ENCODE assay signal across 32 mouse cellular contexts in the genomic region with DNA sequence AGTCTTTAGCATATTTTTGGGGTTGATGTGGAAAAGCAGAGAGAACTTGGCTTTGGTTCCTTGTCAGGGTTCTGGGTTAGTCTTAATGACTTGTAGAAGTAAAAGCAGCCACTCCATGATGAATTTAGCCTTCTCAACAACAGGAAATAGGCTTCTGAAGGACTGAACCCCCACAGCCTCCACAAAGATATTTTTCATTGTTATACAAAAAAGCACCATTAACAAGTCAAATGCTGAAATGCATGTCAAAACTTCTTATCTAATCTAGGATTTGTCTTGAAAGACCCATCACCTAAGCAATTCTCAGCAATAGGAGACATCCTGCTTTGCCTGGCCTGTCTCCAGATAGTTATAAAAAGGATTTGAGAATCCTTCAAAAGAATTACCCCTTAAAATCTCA. TPM values are rescaled to one million over a fixed set of nuclear protein-coding genes. Genes with fewer than 3 reads are reported as not detected.
"Had no signal": no experiment of that assay in that cellular context is flagged by ENCODE, and none has a peak within 500 bp of the region (broad histone marks: within the 10 kb centered on the region; RNA-seq: fewer than 3 reads in every experiment).

No protein-coding gene starts in this region.

- ATAC-seq: forebrain, embryonic 13.5 days; forebrain, embryonic 14.5 days; forebrain, embryonic 15.5 days; forebrain, embryonic 16.5 days; forebrain, postnatal 0 days had no signal

- DNase-seq: cerebellum, adult 9-11 months; cerebellum, postnatal 10 days; cerebellum, postnatal 14 days; cerebellum, postnatal 25 days; cerebellum, postnatal 36 days; embryo, embryonic 11 days; forebrain, postnatal 0 days; gastrocnemius, adult 2 months; gastrocnemius, postnatal 10 days; gastrocnemius, postnatal 14 days; gastrocnemius, postnatal 25 days; gastrocnemius, postnatal 36 days; heart, adult 11 months; heart, adult 18-20 months; heart, adult 2 months had no signal

- H3K27ac ChIP-seq: embryonic facial prominence, embryonic 10.5 days; embryonic facial prominence, embryonic 12.5 days; embryonic facial prominence, embryonic 13.5 days; embryonic facial prominence, embryonic 15.5 days; forebrain, embryonic 10.5 days; forebrain, embryonic 12.5 days; forebrain, embryonic 13.5 days; forebrain, embryonic 15.5 days; gastrocnemius, adult 2 months; heart, adult 2 months had no signal

- H3K27me3 ChIP-seq: embryonic facial prominence, embryonic 12.5 days; embryonic facial prominence, embryonic 13.5 days; embryonic facial prominence, embryonic 15.5 days; forebrain, embryonic 12.5 days; forebrain, embryonic 13.5 days; forebrain, embryonic 15.5 days had no signal

- H3K36me3 ChIP-seq: embryonic facial prominence, embryonic 10.5 days; embryonic facial prominence, embryonic 12.5 days; embryonic facial prominence, embryonic 13.5 days; embryonic facial prominence, embryonic 15.5 days; forebrain, embryonic 10.5 days; forebrain, embryonic 12.5 days; forebrain, embryonic 15.5 days had no signal

- H3K9ac ChIP-seq: embryonic facial prominence, embryonic 12.5 days; embryonic facial prominence, embryonic 13.5 days; embryonic facial prominence, embryonic 15.5 days; forebrain, embryonic 12.5 days; forebrain, embryonic 13.5 days; forebrain, embryonic 15.5 days; forebrain, postnatal 0 days had no signal

- H3K4me1 ChIP-seq: embryonic facial prominence, embryonic 10.5 days; embryonic facial prominence, embryonic 12.5 days; embryonic facial prominence, embryonic 13.5 days; embryonic facial prominence, embryonic 15.5 days; forebrain, embryonic 10.5 days; forebrain, embryonic 12.5 days; forebrain, embryonic 13.5 days; forebrain, embryonic 15.5 days had no signal

- H3K9me3 ChIP-seq: embryonic facial prominence, embryonic 12.5 days; embryonic facial prominence, embryonic 15.5 days had no signal

- H3K4me2 ChIP-seq: embryonic facial prominence, embryonic 12.5 days; embryonic facial prominence, embryonic 13.5 days; embryonic facial prominence, embryonic 15.5 days; forebrain, embryonic 12.5 days; forebrain, embryonic 13.5 days; forebrain, embryonic 15.5 days had no signal

- H3K4me3 ChIP-seq: embryonic facial prominence, embryonic 10.5 days; embryonic facial prominence, embryonic 12.5 days; embryonic facial prominence, embryonic 13.5 days; embryonic facial prominence, embryonic 15.5 days; erythroblast, embryonic 14.5 days; forebrain, embryonic 10.5 days; forebrain, embryonic 12.5 days; forebrain, embryonic 13.5 days; forebrain, embryonic 15.5 days; gastrocnemius, adult 2 months; heart, adult 2 months had no signal

RNA-seq across cellular contexts. Expression of a gene that starts 41.8 kb away (rescaled TPM):
- polyA plus RNA-seq: cortical plate, adult 2 months; embryonic facial prominence, embryonic 10.5 days; embryonic facial prominence, embryonic 11.5 days; embryonic facial prominence, embryonic 12.5 days; embryonic facial prominence, embryonic 13.5 days; embryonic facial prominence, embryonic 14.5 days; embryonic facial prominence, embryonic 15.5 days; erythroblast, embryonic 14.5 days; forebrain, embryonic 10.5 days; forebrain, embryonic 11.5 days; forebrain, embryonic 12.5 days; forebrain, embryonic 13.5 days; forebrain, embryonic 14.5 days; forebrain, embryonic 15.5 days; forebrain, embryonic 16.5 days; forebrain, postnatal 0 days; frontal cortex, adult 2 months; gonadal fat pad, adult 2 months; heart, adult 2 months had no signal

RNA-seq across cellular contexts. Expression of a gene that starts 58.1 kb away (rescaled TPM):
- polyA plus RNA-seq: cortical plate, adult 2 months; embryonic facial prominence, embryonic 10.5 days; embryonic facial prominence, embryonic 11.5 days; embryonic facial prominence, embryonic 12.5 days; embryonic facial prominence, embryonic 13.5 days; embryonic facial prominence, embryonic 14.5 days; embryonic facial prominence, embryonic 15.5 days; erythroblast, embryonic 14.5 days; forebrain, embryonic 10.5 days; forebrain, embryonic 11.5 days; forebrain, embryonic 12.5 days; forebrain, embryonic 13.5 days; forebrain, embryonic 14.5 days; forebrain, embryonic 15.5 days; forebrain, embryonic 16.5 days; forebrain, postnatal 0 days; frontal cortex, adult 2 months; gonadal fat pad, adult 2 months; heart, adult 2 months had no signal
